ENCODE assay signal across 15 mouse cellular contexts in the genomic region with DNA sequence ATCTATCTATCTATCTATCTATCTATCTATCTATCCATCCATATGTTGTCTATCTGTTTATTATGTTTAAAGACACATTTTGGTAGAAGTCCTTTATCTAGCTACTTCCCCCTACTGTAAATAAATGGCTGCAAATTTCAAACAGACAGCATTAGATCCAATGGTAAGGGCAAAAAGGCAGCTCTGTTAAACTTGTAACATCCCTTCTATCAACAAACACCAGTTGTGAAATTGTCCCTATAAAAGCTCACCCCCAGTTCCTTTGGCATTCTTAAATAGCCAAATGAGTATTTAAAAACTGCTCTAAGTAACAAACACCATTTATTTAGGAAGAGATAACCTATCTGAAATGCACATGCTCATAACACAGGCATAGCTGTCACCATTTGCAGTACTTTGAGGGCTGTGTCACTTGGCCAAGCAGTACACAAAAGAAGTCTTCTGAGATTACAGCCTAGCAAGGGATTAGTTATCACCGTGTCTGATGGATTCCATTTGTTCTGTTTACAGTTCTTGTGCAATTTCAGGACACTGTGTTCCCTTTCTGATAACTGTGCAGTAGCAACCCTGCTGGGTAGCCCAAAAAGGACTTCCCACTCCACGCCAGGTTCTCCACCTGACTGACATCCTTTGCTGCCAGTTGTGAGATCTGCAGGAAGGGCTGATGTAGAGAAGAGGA.
DNase-seq lines count a peak whose midpoint lies in the region; ATAC-seq and TF ChIP-seq lines count a peak whose summit lies in the region.
"Had no signal": no experiment of that assay in that cellular context is flagged by ENCODE, and none has a peak within 500 bp of the region (broad histone marks: within the 10 kb centered on the region; RNA-seq: fewer than 3 reads in every experiment).

No protein-coding gene starts in this region.

- peak overlapping the region; percentile 54 for H3K4me3 ChIP-seq in megakaryocyte, embryonic 14.5 days (replicated peaks)
- H3K4me3 ChIP-seq in stomach, embryonic 15.5 days (replicated peaks) = no peak overlapping the region
- no peak overlapping the region for H3K4me3 ChIP-seq in forebrain, postnatal 0 days (ENCODE audit: low read depth, low read length)
- H3K4me3 ChIP-seq in midbrain, embryonic 15.5 days = no peak overlapping the region
- H3K4me3 ChIP-seq: embryonic facial prominence, embryonic 13.5 days; hindbrain, embryonic 12.5 days; myocyte had no signal

- intact Hi-C loops in gastrocnemius, postnatal 36 days (cut with DNase I) = no loop called here
- intact Hi-C loops in heart, postnatal 25 days (cut with DNase I) = no loop called here

- 34% methylated on average over 2 of the region's 2 CpGs for WGBS in stomach, embryonic 15.5 days
- WGBS in forebrain, postnatal 0 days = 51% methylated on average over 2 of the region's 2 CpGs
- WGBS in midbrain, embryonic 15.5 days = 45% methylated on average over 2 of the region's 2 CpGs

- no peaks in the 10 kb centered on the region for H3K9me3 ChIP-seq in megakaryocyte, embryonic 14.5 days
- H3K9me3 ChIP-seq in stomach, embryonic 15.5 days = no peaks in the 10 kb centered on the region
- H3K9me3 ChIP-seq in forebrain, postnatal 0 days (ENCODE audit: low read length) = no peaks in the 10 kb centered on the region
- no peaks in the 10 kb centered on the region for H3K9me3 ChIP-seq in midbrain, embryonic 15.5 days
- H3K9me3 ChIP-seq: embryonic facial prominence, embryonic 13.5 days; hindbrain, embryonic 12.5 days had no signal

- no peak overlapping the region for H3K4me2 ChIP-seq in stomach, embryonic 15.5 days
- H3K4me2 ChIP-seq in forebrain, postnatal 0 days (ENCODE audit: low read depth) = no peak overlapping the region
- no peak overlapping the region for H3K4me2 ChIP-seq in midbrain, embryonic 15.5 days
- H3K4me2 ChIP-seq: embryonic facial prominence, embryonic 13.5 days; hindbrain, embryonic 12.5 days had no signal

- no peak overlapping the region for H3K9ac ChIP-seq in stomach, embryonic 15.5 days
- H3K9ac ChIP-seq in forebrain, postnatal 0 days = no peak overlapping the region
- H3K9ac ChIP-seq in midbrain, embryonic 15.5 days = no peak overlapping the region
- H3K9ac ChIP-seq: embryonic facial prominence, embryonic 13.5 days; hindbrain, embryonic 12.5 days had no signal

- no peaks in the 10 kb centered on the region for H3K36me3 ChIP-seq in megakaryocyte, embryonic 14.5 days (replicated peaks; ENCODE audit: low read length)
- no peaks in the 10 kb centered on the region for H3K36me3 ChIP-seq in stomach, embryonic 15.5 days
- H3K36me3 ChIP-seq in forebrain, postnatal 0 days (ENCODE audit: insufficient read depth) = no peaks in the 10 kb centered on the region
- H3K36me3 ChIP-seq in midbrain, embryonic 15.5 days (replicated peaks) = no peaks in the 10 kb centered on the region
- H3K36me3 ChIP-seq: embryonic facial prominence, embryonic 13.5 days; hindbrain, embryonic 12.5 days had no signal

- no peaks in the 10 kb centered on the region for H3K27me3 ChIP-seq in megakaryocyte, embryonic 14.5 days (replicated peaks)
- H3K27me3 ChIP-seq in stomach, embryonic 15.5 days (replicated peaks) = no peaks in the 10 kb centered on the region
- no peaks in the 10 kb centered on the region for H3K27me3 ChIP-seq in forebrain, postnatal 0 days (ENCODE audit: insufficient read depth, low read length)
- H3K27me3 ChIP-seq in midbrain, embryonic 15.5 days (replicated peaks) = no peaks in the 10 kb centered on the region
- H3K27me3 ChIP-seq: embryonic facial prominence, embryonic 13.5 days; hindbrain, embryonic 12.5 days had no signal

- TF ChIP-seq CTCF in forebrain, postnatal 0 days (IDR thresholded peaks at IDR 0.05; ENCODE audit: low read depth) = no peak

- no peak overlapping the region for H3K27ac ChIP-seq in stomach, embryonic 15.5 days
- H3K27ac ChIP-seq in forebrain, postnatal 0 days (ENCODE audit: low read depth, low read length) = no peak overlapping the region
- no peak overlapping the region for H3K27ac ChIP-seq in midbrain, embryonic 15.5 days
- H3K27ac ChIP-seq: embryonic facial prominence, embryonic 13.5 days; hindbrain, embryonic 12.5 days had no signal

- DNase-seq in gastrocnemius, postnatal 25 days = peak; percentile 22
- DNase-seq in gastrocnemius, postnatal 36 days = no peak
- peak; percentile 45 for DNase-seq in heart, postnatal 25 days (ENCODE audit: low spot score)
- DNase-seq in forebrain, postnatal 0 days = no peak
- DNase-seq: adrenal gland, postnatal 10 days; cerebellum, adult 11 months; spleen, adult 18-20 months; thymus, postnatal 14 days had no signal

- no peak for ATAC-seq in megakaryocyte, adult 5-6 weeks (ENCODE audit: poor library complexity, severe bottlenecking)
- ATAC-seq in stomach, embryonic 15.5 days (ENCODE audit: insufficient read depth, low FRiP score, low read depth) = peak; percentile 31
- ATAC-seq in forebrain, postnatal 0 days = no peak
- no peak for ATAC-seq in midbrain, embryonic 15.5 days (replicated peaks)

- H3K4me1 ChIP-seq in megakaryocyte, embryonic 14.5 days = peaks cover 31% of the 10 kb centered on the region
- H3K4me1 ChIP-seq in stomach, embryonic 15.5 days = 0 out of 2 replicates have a peak, but pooled peaks cover 5% of the 10 kb centered on the region
- H3K4me1 ChIP-seq in forebrain, postnatal 0 days (ENCODE audit: insufficient read depth) = no peaks in the 10 kb centered on the region
- no peaks in the 10 kb centered on the region for H3K4me1 ChIP-seq in midbrain, embryonic 15.5 days
- H3K4me1 ChIP-seq: hindbrain, embryonic 12.5 days had no signal

Comparison
In these comparisons a context has a peak if more than half of its experiments do, and no peak if none do; other contexts are left out.
1. DNase-seq: peak in gastrocnemius, postnatal 25 days (single experiment) and heart, postnatal 25 days (single experiment); none in gastrocnemius, postnatal 36 days (0 of 2) and forebrain, postnatal 0 days (single experiment).